Mouse (Mus musculus): ENCODE measurements around the gene Ppib. TPM values are rescaled to one million over a fixed set of nuclear protein-coding genes. Genes with fewer than 3 reads are reported as not detected.

Gene Ppib
- total RNA-seq (2014; rRNA removed) (297 and 350 TPM in 2 replicates), polyA plus RNA-seq (2015; fragmentation: Nextera tagmentation; extraction: Ambion mirVana) (350 and 413 TPM in 2 replicates)

GRCm38 (mm10) chr9:66059583-66060307 lies at the start of gene Ppib:
TSS of gene Ppib (plus strand) at chr9:66060222.
- Histone ChIP-seq H3K27ac (ENCODE audit: low read depth, low read length) (peak within 1 kb of the TSS; percentile 92), H3K4me3 (ENCODE audit: low read depth, low read length) (peak within 1 kb of the TSS; percentile 85), H3K36me3 (ENCODE audit: insufficient read depth) (peaks cover 21% of the 10 kb centered on the region), H3K4me1 (ENCODE audit: insufficient read depth) (peaks cover 16% of the 10 kb centered on the region), H3K9ac (peak within 1 kb of the TSS; percentile 93), H3K9me3 (ENCODE audit: low read length) (no peaks in the 10 kb centered on the region), H3K4me2 (ENCODE audit: low read depth) (peak within 1 kb of the TSS; percentile 78), H3K27me3 (ENCODE audit: insufficient read depth, low read length) (no peaks in the 10 kb centered on the region)
- peak; percentile 99 for ATAC-seq
- TF ChIP-seq CTCF (IDR thresholded peaks at IDR 0.05; ENCODE audit: low read depth), result peak; percentile 51
- under 1% methylated on average over 50 of the region's 51 CpGs for WGBS
- DNase-seq, result peak; percentile 98

- Histone ChIP-seq H3K4me1 (ENCODE audit: insufficient read depth) (no peaks in the 10 kb centered on the region), H3K4me2 (ENCODE audit: low read depth) (no peak overlapping the region), H3K27ac (ENCODE audit: low read depth, low read length) (no peak overlapping the region), H3K36me3 (ENCODE audit: insufficient read depth) (0 out of 2 replicates have a peak, but pooled peaks cover 4% of the 10 kb centered on the region), H3K9me3 (ENCODE audit: low read length) (no peaks in the 10 kb centered on the region), H3K4me3 (ENCODE audit: low read depth, low read length) (no peak overlapping the region), H3K9ac (no peak overlapping the region), H3K27me3 (ENCODE audit: insufficient read depth, low read length) (no peaks in the 10 kb centered on the region)
- ATAC-seq, result no peak
- TF ChIP-seq CTCF (IDR thresholded peaks at IDR 0.05; ENCODE audit: low read depth), result no peak
- DNase-seq, result no peak
Measured at GRCm38 (mm10) chr9:66020601-66021000, 39.4 kb upstream of the Ppib start.

GRCm38 (mm10) chr9:66038082-66038481 lies 21.9 kb upstream of the Ppib start:
- no peak for TF ChIP-seq CTCF (IDR thresholded peaks at IDR 0.05; ENCODE audit: low read depth)
- WGBS, result 89% methylated on average over 4 of the region's 4 CpGs

GRCm38 (mm10) chr9:66038581-66038980 lies 21.4 kb upstream of the Ppib start:
- Histone ChIP-seq H3K4me1 (ENCODE audit: insufficient read depth) (no peaks in the 10 kb centered on the region), H3K27me3 (ENCODE audit: insufficient read depth, low read length) (no peaks in the 10 kb centered on the region), H3K9me3 (ENCODE audit: low read length) (no peaks in the 10 kb centered on the region), H3K27ac (ENCODE audit: low read depth, low read length) (no peak overlapping the region), H3K4me2 (ENCODE audit: low read depth) (no peak overlapping the region), H3K36me3 (ENCODE audit: insufficient read depth) (peaks cover 39% of the 10 kb centered on the region), H3K4me3 (ENCODE audit: low read depth, low read length) (no peak overlapping the region), H3K9ac (no peak overlapping the region)
- ATAC-seq (no peak), DNase-seq (no peak)
- no peak for TF ChIP-seq CTCF (IDR thresholded peaks at IDR 0.05; ENCODE audit: low read depth)
- WGBS, result 96% methylated on average over 4 of the region's 4 CpGs

More at GRCm38 (mm10) chr9:66038082-66038481, 21.9 kb upstream of the Ppib start:
- Histone ChIP-seq H3K9ac (no peak overlapping the region), H3K27ac (ENCODE audit: low read depth, low read length) (no peak overlapping the region), H3K4me1 (ENCODE audit: insufficient read depth) (no peaks in the 10 kb centered on the region), H3K4me2 (ENCODE audit: low read depth) (no peak overlapping the region), H3K4me3 (ENCODE audit: low read depth, low read length) (no peak overlapping the region), H3K27me3 (ENCODE audit: insufficient read depth, low read length) (no peaks in the 10 kb centered on the region), H3K36me3 (ENCODE audit: insufficient read depth) (peaks cover 39% of the 10 kb centered on the region), H3K9me3 (ENCODE audit: low read length) (no peaks in the 10 kb centered on the region)
- DNase-seq (no peak), ATAC-seq (no peak)

- Histone ChIP-seq H3K27me3 (ENCODE audit: insufficient read depth, low read length) (no peaks in the 10 kb centered on the region), H3K9ac (no peak overlapping the region), H3K4me3 (ENCODE audit: low read depth, low read length) (no peak overlapping the region), H3K9me3 (ENCODE audit: low read length) (no peaks in the 10 kb centered on the region), H3K36me3 (ENCODE audit: insufficient read depth) (peaks cover 39% of the 10 kb centered on the region), H3K27ac (ENCODE audit: low read depth, low read length) (no peak overlapping the region), H3K4me1 (ENCODE audit: insufficient read depth) (no peaks in the 10 kb centered on the region), H3K4me2 (ENCODE audit: low read depth) (no peak overlapping the region)
- whole genome bisulfite sequencing, result 87% methylated on average over 4 of the region's 4 CpGs
- DNase-seq (no peak), ATAC-seq (no peak)
- TF ChIP-seq CTCF (IDR thresholded peaks at IDR 0.05; ENCODE audit: low read depth), result no peak
Measured at GRCm38 (mm10) chr9:66039290-66039689, 20.7 kb upstream of the Ppib start.

GRCm38 (mm10) chr9:66040801-66041200 lies 19.2 kb upstream of the Ppib start:
- Histone ChIP-seq H3K4me1 (ENCODE audit: insufficient read depth) (no peaks in the 10 kb centered on the region), H3K36me3 (ENCODE audit: insufficient read depth) (peaks cover 34% of the 10 kb centered on the region), H3K4me2 (ENCODE audit: low read depth) (no peak overlapping the region), H3K27ac (ENCODE audit: low read depth, low read length) (no peak overlapping the region), H3K27me3 (ENCODE audit: insufficient read depth, low read length) (no peaks in the 10 kb centered on the region), H3K9ac (no peak overlapping the region), H3K4me3 (ENCODE audit: low read depth, low read length) (no peak overlapping the region), H3K9me3 (ENCODE audit: low read length) (no peaks in the 10 kb centered on the region)
- no peak for TF ChIP-seq CTCF (IDR thresholded peaks at IDR 0.05; ENCODE audit: low read depth)
- 79% methylated on average over 3 of the region's 3 CpGs for WGBS
- no peak for ATAC-seq
- no peak for DNase-seq

- H3K4me2 ChIP-seq (ENCODE audit: low read depth), result no peak overlapping the region
- no peaks in the 10 kb centered on the region for H3K4me1 ChIP-seq (ENCODE audit: insufficient read depth)
- TF ChIP-seq CTCF (IDR thresholded peaks at IDR 0.05; ENCODE audit: low read depth), result no peak
- no peak overlapping the region for H3K4me3 ChIP-seq (ENCODE audit: low read depth, low read length)
- DNase-seq (no peak), ATAC-seq (no peak)
- H3K27ac ChIP-seq (ENCODE audit: low read depth, low read length), result no peak overlapping the region
- no peaks in the 10 kb centered on the region for H3K27me3 ChIP-seq (ENCODE audit: insufficient read depth, low read length)
- no peaks in the 10 kb centered on the region for H3K9me3 ChIP-seq (ENCODE audit: low read length)
- no peak overlapping the region for H3K9ac ChIP-seq
- peaks cover 29% of the 10 kb centered on the region for H3K36me3 ChIP-seq (ENCODE audit: insufficient read depth)
- 89% methylated on average over 4 of the region's 4 CpGs for WGBS
Measured at GRCm38 (mm10) chr9:66042331-66042730, 17.7 kb upstream of the Ppib start.

All from forebrain, postnatal 0 days (tissue).